Mouse (Mus musculus) adrenal gland, postnatal 25 days (tissue): Measurements from ENCODE around the gene Adamts12. TPM values are rescaled to one million over a fixed set of nuclear protein-coding genes. Genes with fewer than 3 reads are reported as not detected.

Experiments used
- DNase-seq: peaks from one replicate; pipeline ENCODE4 v3.0.0; 2021; ENCODE audit warnings: mixed read lengths
- total RNA-seq: library from RNA; stranded (reverse); gene quantifications from 2 replicates; pipeline ENCODE4 v1.2.3, GENCODE M21; 2021

Adamts12 gene
- total RNA-seq, 1 experiment from 2014 or later = 6.4 TPM

GRCm38 (mm10) chr15:11165883-11166282, 101.3 kb downstream of the Adamts12 start:
- DNase-seq = no peak

GRCm38 (mm10) chr15:11173884-11174470, 109.4 kb downstream of the Adamts12 start:
- no peak for DNase-seq

GRCm38 (mm10) chr15:11174842-11175241, 110.3 kb downstream of the Adamts12 start:
- no peak for DNase-seq

GRCm38 (mm10) chr15:11177448-11177847, 112.9 kb downstream of the Adamts12 start:
- DNase-seq = no peak

- DNase-seq = no peak
These were observed 115.2 kb downstream of the Adamts12 start for GRCm38 (mm10) chr15:11179751-11180169.

- DNase-seq = no peak
These were observed 122.1 kb downstream of the Adamts12 start for GRCm38 (mm10) chr15:11186711-11187110.

- DNase-seq = no peak
These were observed 125.9 kb downstream of the Adamts12 start for GRCm38 (mm10) chr15:11190447-11190846.

GRCm38 (mm10) chr15:11192762-11193161, 128.2 kb downstream of the Adamts12 start:
- DNase-seq = no peak

GRCm38 (mm10) chr15:11197051-11197450, 132.5 kb downstream of the Adamts12 start:
- no peak for DNase-seq

GRCm38 (mm10) chr15:11198246-11198795, 133.7 kb downstream of the Adamts12 start:
- no peak for DNase-seq

GRCm38 (mm10) chr15:11203084-11203483, 138.5 kb downstream of the Adamts12 start:
- DNase-seq = no peak

GRCm38 (mm10) chr15:11204934-11205333, 140.3 kb downstream of the Adamts12 start:
- no peak for DNase-seq

- DNase-seq = no peak
These were observed 146.4 kb downstream of the Adamts12 start for GRCm38 (mm10) chr15:11210976-11211375.

- DNase-seq = no peak
These were observed 169.5 kb downstream of the Adamts12 start for GRCm38 (mm10) chr15:11233906-11234632.

GRCm38 (mm10) chr15:11240406-11240805, 175.8 kb downstream of the Adamts12 start:
- no peak for DNase-seq

- no peak for DNase-seq
These were observed 176.7 kb downstream of the Adamts12 start for GRCm38 (mm10) chr15:11241288-11241687.

- no peak for DNase-seq
These were observed 181.8 kb downstream of the Adamts12 start for GRCm38 (mm10) chr15:11246402-11246801.

- DNase-seq = no peak
These were observed 214.9 kb downstream of the Adamts12 start for GRCm38 (mm10) chr15:11279273-11280080.

- no peak for DNase-seq
These were observed 216.2 kb downstream of the Adamts12 start for GRCm38 (mm10) chr15:11280689-11281264.

- no peak for DNase-seq
These were observed 218.6 kb downstream of the Adamts12 start for GRCm38 (mm10) chr15:11283171-11283570.

GRCm38 (mm10) chr15:11287780-11288179, 223.2 kb downstream of the Adamts12 start:
- DNase-seq = no peak

- no peak for DNase-seq
These were observed 227.7 kb downstream of the Adamts12 start for GRCm38 (mm10) chr15:11292246-11292645.
